Mouse (Mus musculus) frontal cortex, adult (tissue): ENCODE data around the gene Gm14214.

Experiments used
- ATAC-seq: cut with Nextera tagmentation; 2 replicates; pipeline ENCODE4 v1.9.2; 2017; ENCODE audit warnings: mild to moderate bottlenecking, moderate library complexity, mixed read lengths; ENCODE audit not compliant: low TSS enrichment

The Gm14214 gene

DNA sequence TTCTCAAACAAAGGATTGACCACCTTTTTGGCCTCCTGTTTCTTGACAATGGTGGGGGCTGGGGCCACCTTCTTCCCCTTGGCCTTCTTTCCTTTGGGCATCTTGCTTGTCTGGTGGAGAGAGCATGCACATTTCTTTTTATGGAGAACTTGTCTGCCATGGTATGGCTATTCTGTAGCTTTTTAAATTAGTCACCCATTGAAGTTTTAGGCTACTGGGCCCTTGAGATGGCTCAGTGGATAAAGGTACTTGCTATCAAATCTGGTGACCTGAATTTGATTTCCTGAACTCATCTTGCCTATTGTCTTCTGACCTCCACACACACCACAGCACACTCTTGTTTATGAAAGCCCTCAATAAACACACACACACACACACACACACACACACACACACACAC, at the start of gene Gm14214:
TSS of gene Gm14214 (minus strand) at position 101 of the 400 bp plus-strand sequence.
- ATAC-seq: no peak

DNA sequence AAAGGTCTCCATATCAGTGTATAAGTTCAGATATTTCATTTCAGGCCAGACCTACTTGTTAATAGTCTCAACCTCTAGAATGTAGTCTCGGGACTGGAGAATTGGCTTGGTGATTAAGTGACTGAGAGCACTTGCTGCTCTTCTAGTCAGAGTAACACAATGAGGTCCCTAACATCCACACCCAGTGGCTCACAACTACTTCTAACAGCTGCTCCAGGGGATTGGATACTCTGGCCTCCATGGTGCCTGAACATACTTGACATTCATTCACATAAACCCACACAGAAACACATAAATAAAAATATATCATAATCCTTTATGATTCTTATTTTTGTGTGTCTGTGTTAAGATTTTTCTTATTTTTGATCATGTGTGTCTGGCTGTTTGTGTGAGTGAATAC, 48.8 kb upstream of the Gm14214 start:
- no peak for ATAC-seq

DNA sequence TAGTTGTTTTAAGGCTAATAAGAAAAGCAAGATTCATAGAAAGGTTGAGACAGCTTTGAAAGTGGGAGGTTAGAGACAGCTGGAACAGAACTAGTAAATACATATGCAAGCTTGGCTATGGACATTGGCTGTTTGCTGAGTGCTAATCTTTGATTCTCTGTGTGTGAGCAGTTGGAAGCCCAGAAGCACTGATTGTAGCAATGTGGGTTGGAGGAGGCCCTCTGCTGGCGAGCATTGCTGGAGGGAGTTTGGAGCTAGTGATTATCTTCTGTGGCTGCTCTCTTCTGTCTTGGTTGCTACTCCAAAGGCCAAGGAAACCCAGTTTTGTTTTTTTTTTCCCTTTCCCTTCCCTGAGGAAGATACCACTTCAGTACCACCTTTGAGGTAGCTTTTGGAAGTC, 48.0 kb upstream of the Gm14214 start:
- ATAC-seq: peak; percentile 73

- peak; percentile 2; the same call in 1 of the 2 replicates for ATAC-seq
These were observed 47.3 kb upstream of the Gm14214 start for GRCm38 (mm10) chr2:154817089-154817488.

DNA sequence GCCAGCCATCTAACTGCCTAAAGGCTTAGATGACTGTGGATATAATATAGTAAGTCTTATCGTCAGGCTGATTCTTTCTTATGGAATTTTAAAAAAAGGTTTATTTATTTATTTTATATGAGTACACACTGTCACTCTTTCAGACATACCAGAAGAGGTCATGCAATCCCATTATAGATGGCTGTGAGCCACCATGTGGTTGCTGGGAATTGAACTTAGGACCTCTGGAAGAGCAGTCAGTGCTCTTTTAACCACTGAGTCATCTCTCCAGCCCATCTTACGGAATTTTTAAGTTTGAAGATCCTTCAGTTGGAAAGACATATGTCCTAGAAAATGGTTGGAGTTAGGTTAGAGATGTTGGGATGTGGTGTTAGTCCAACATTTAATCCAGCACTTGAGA, 43.6 kb upstream of the Gm14214 start:
- ATAC-seq: no peak

DNA sequence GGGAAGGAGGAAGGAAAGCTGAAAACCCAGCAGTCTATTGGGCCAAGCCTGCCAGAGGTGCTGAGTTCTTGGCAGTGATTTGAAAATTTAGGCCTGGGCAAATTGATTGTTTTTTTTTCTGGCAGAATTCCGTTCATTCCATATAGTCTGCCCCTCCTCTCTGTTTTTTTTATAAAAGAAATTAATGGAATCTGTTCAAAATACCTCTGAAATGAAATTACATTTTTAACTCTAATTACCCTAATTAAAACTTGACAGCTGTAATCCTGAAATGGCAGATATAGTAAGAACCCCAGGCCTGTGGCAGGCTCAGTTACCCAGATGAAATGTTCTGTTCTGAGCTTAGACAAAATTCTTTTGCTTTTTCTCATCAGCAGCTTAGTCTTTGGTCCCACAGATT, 41.0 kb upstream of the Gm14214 start:
- no peak for ATAC-seq

GRCm38 (mm10) chr2:154809107-154809762, 39.4 kb upstream of the Gm14214 start:
- no peak for ATAC-seq

DNA sequence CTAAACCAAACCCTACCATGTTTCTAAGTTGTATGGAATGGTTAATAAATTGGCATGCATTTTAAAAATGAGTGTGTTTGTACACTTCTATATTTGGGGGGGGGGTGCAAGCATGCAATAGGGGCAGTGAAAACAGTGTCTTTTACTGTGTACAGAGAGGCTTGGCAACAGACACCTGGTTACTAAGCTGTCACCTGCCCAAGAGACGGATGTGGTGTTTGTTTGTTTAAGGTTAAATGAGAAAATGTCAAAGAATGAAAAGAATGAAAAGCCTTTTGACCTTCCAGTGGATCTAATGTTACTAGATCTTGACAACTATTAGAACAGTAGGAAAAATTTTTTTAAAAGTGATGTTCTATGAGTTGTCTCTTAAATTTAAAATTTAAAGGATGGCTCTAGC, 37.9 kb upstream of the Gm14214 start:
- no peak for ATAC-seq

- ATAC-seq: no peak
These were observed 34.0 kb upstream of the Gm14214 start for GRCm38 (mm10) chr2:154803845-154804244.

DNA sequence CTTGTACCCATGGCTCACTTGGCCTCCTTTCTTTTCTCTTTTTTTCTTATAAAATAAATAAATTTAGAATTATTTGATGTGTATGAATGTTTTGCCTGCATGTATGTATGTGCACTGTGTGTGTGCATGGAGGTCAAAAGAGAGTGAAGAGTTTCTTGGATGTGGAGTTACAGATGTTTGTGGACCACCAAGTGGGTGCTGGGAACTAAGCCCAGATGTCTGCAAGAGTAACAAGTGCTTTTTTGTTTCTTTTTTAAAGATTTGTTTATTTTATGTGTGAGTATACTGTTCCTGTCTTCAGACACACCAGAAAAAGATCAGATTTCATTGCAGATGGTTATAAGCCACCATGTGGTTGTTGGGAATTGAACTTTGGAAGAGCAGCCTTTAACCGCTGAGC, 33.5 kb upstream of the Gm14214 start:
- no peak for ATAC-seq

DNA sequence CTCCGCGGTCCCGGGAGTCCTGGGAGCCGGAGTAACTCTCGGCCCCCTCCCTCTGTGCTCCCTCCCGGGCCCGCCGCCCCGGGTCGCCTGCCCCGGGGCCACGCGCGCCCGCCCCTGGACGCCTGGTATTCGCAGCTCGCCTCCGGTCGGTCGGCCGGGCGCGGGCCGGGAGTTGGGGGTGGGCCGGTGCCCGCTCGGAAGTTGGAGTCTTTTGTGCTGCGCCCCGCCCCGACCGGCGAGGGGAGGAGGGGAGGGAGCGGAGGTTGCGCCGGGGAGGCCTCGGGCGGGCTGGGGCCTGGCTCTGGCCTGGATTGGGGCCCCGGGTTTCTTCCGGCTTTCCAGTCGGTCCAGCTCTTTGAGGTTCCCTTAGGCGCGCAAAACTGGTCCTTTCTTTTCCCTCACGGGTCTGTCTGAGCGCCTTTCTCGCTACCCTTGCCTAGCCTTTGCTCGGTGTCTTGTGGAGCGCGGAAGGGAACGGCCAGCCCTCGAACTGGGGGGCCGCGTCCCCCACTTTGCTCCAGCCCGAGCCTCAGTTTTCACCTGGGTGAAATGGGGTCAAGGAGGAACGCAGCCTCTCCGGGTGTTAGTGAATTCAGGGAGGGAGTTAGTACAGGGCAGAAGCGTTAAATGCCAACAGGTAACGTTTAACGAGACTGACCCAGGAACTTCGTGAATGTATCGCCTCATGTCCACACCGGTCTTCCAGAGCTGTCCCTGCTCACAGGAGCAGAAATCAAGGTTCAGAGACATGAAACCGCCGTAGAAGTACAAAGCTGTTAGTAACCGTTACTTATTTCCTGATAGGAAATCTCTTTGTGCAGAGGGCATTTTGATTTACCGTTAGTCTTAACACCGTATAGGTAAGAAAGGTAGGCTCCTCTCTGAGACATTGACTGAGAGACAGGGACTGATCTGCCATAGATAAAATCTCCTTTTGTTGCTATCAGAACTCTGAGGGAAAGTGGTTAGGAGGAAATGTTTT, 22.1 kb upstream of the Gm14214 start:
- ATAC-seq: peak; percentile 28; the same call in 1 of the 2 replicates

GRCm38 (mm10) chr2:154790656-154791483, 21.0 kb upstream of the Gm14214 start, which contains the start of the genes Raly and a:
TSS of gene Raly (plus strand) at chr2:154791096.
TSS of gene a (plus strand) at chr2:154791402.
- peak; percentile 92 for ATAC-seq

GRCm38 (mm10) chr2:154789977-154790655, 20.3 kb upstream of the Gm14214 start:
- no peak for ATAC-seq

DNA sequence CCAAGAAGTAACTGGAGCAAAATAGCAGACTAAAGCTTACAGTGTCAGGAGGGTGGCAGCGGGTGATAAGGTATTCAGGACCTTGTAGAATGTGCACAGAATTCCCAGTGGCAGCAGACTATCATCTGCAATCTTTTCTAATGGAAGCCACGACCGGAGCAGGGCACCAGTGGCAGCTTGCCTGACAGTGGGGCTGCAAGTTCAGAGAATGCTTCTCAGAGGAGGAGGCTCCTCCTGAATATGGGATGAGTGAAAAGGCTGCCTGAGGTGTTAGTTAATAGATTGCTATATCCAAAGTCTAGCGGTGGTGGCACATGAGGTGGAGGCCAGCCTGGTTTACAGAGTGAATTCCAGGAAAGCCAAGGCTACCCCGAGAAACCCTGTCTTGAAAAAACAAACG, 19.6 kb upstream of the Gm14214 start:
- no peak for ATAC-seq

GRCm38 (mm10) chr2:154786776-154787175, 16.9 kb upstream of the Gm14214 start:
- ATAC-seq: no peak

- ATAC-seq: no peak
These were observed 16.4 kb upstream of the Gm14214 start for GRCm38 (mm10) chr2:154786187-154786586.

GRCm38 (mm10) chr2:154785284-154785683, 15.5 kb upstream of the Gm14214 start:
- peak; percentile 60; the same call in 1 of the 2 replicates for ATAC-seq

- no peak for ATAC-seq
These were observed 13.2 kb upstream of the Gm14214 start for GRCm38 (mm10) chr2:154782856-154783650.

- ATAC-seq: no peak
These were observed 12.5 kb upstream of the Gm14214 start for GRCm38 (mm10) chr2:154782361-154782760.

- ATAC-seq: no peak
These were observed 9.8 kb upstream of the Gm14214 start for GRCm38 (mm10) chr2:154779648-154780047.
